Mouse (Mus musculus) kidney, adult 8-10 months (tissue): ENCODE data around the gene Ncan.

Source experiments
- DNase-seq, 2 experiments: peaks; one replicate each; pipeline ENCODE4 v3.0.0; 2022

Ncan gene

GRCm38 (mm10) chr8:70120667-70121066 lies at the start of gene Ncan:
Ncan (minus strand) TSS chr8:70120873.
- peak; percentile 45 to 59 for DNase-seq

- no peak for DNase-seq
Observed at GRCm38 (mm10) chr8:70170116-70170515, 49.4 kb upstream of the Ncan start.

GRCm38 (mm10) chr8:70166504-70167110 lies 45.9 kb upstream of the Ncan start:
- peak in 1 of 2 experiments; percentile 40 for DNase-seq

- DNase-seq, result no peak
Observed at GRCm38 (mm10) chr8:70163316-70163715, 42.6 kb upstream of the Ncan start.

GRCm38 (mm10) chr8:70160015-70160414 lies 39.3 kb upstream of the Ncan start:
- DNase-seq, result no peak

GRCm38 (mm10) chr8:70159211-70159610 lies 38.5 kb upstream of the Ncan start:
- DNase-seq, result no peak

- DNase-seq, result peak; percentile 47 to 66
Observed at GRCm38 (mm10) chr8:70158069-70158853, 37.6 kb upstream of the Ncan start.

- no peak for DNase-seq
Observed at GRCm38 (mm10) chr8:70157240-70157800, 36.6 kb upstream of the Ncan start.

- peak in 1 of 2 experiments; percentile 71 for DNase-seq
Observed at GRCm38 (mm10) chr8:70152537-70153257, 32.0 kb upstream of the Ncan start.

- DNase-seq, result no peak
Observed at GRCm38 (mm10) chr8:70150158-70150557, 29.5 kb upstream of the Ncan start.

- no peak for DNase-seq
Observed at GRCm38 (mm10) chr8:70147678-70148607, 27.3 kb upstream of the Ncan start.

- DNase-seq, result no peak
Observed at GRCm38 (mm10) chr8:70139981-70140380, 19.3 kb upstream of the Ncan start.

GRCm38 (mm10) chr8:70139026-70139857 lies 18.6 kb upstream of the Ncan start, which contains the start of the genes Rfxank, Borcs8 and Mef2b:
Rfxank (minus strand) TSS chr8:70139154.
Borcs8 (plus strand) TSS chr8:70139499.
Mef2b (plus strand) TSS chr8:70139711.
- peak; percentile 100 for DNase-seq

GRCm38 (mm10) chr8:70137890-70138289 lies 17.2 kb upstream of the Ncan start:
- no peak for DNase-seq

GRCm38 (mm10) chr8:70136591-70136990 lies 15.9 kb upstream of the Ncan start:
- no peak for DNase-seq

GRCm38 (mm10) chr8:70134931-70135330 lies 14.3 kb upstream of the Ncan start:
- no peak for DNase-seq

GRCm38 (mm10) chr8:70134086-70134485 lies 13.4 kb upstream of the Ncan start:
- no peak for DNase-seq

GRCm38 (mm10) chr8:70131166-70131883 lies 10.7 kb upstream of the Ncan start, which contains the start of gene Nr2c2ap:
Nr2c2ap (plus strand) TSS chr8:70131333.
- peak; percentile 79 to 86 for DNase-seq

GRCm38 (mm10) chr8:70130066-70130465 lies 9.4 kb upstream of the Ncan start:
- no peak for DNase-seq

- peak; percentile 47 to 67 for DNase-seq
Observed at GRCm38 (mm10) chr8:70129309-70129952, 8.8 kb upstream of the Ncan start.
